Mouse (Mus musculus): ENCODE results near the gene Nf1. TPM values are rescaled to one million over a fixed set of nuclear protein-coding genes. Genes with fewer than 3 reads are reported as not detected.
A peak's percentile ranks its signal among the peaks of the same experiment; 100 is the strongest.

Nf1 gene
- total RNA-seq, 2 experiments from 2014 or later: 111 to 130 TPM

- no peak for DNase-seq (ENCODE audit: low spot score in 2 of 2)
- intact Hi-C loops (cut with DNase I): no loop called here
Measured at GRCm38 (mm10) chr11:79323985-79324685, 15.4 kb upstream of the Nf1 start.

DNA sequence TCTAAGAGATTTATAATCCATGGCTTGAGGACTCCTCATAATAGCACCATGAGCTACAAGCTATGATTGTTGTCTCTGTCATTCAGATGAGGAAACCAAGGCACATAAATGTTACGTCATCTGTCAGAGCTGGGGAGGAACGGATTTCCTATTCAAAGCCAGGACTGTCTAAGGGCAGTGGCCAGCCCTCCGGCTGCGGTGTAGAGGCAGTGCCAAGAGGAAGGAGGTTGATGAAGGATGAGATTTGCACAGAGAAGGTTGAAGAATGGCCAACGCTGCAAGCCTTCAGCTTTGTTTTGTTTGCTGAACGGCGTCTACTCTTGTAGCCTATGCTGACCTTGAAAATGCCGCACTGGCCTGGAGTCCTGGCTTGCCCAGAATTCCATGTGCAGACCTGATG is 13.8 kb upstream of the Nf1 start:
- DNase-seq (ENCODE audit: low spot score in 2 of 2): no peak
- intact Hi-C loops (cut with DNase I): no loop called here

- no peak for DNase-seq (ENCODE audit: low spot score in 2 of 2)
- intact Hi-C loops (cut with DNase I): no loop called here
Measured at GRCm38 (mm10) chr11:79327106-79327505, 12.4 kb upstream of the Nf1 start.

DNA sequence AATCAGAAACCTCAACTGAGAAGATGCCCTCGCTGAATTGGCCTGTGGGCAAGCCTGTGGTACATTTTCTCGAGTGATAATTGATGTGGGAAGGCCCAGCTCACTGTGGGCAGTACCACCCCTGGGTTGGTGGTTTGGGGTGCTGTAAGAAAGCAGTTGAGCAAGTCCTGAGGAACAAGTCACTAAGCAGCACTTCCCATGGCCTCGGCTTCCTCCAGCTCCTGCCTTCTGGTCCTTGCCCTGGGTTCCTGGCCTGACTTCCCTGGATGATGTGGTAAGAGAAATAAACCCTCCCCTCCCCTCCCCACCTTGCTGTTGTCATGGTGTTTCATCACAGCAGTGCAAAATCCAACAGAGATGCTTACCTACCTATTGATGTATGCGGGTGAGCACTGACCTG is 11.4 kb upstream of the Nf1 start:
- intact Hi-C loops (cut with DNase I): no loop called here
- no peak for DNase-seq (ENCODE audit: low spot score in 2 of 2)

GRCm38 (mm10) chr11:79329585-79329984 is 9.9 kb upstream of the Nf1 start:
- no peak for DNase-seq (ENCODE audit: low spot score in 2 of 2)
- intact Hi-C loops (cut with DNase I): no loop called here

- DNase-seq (ENCODE audit: low spot score in 2 of 2): no peak
- intact Hi-C loops (cut with DNase I): loop anchor here (5.0 kb wide), 1 partner anchor 83 kb away; the partner anchor contains the start of gene Wsb1
Measured at GRCm38 (mm10) chr11:79335077-79335476, 4.4 kb upstream of the Nf1 start.

- intact Hi-C loops (cut with DNase I): loop anchor here (5.0 kb wide), 1 partner anchor 84 kb away; the partner anchor contains the start of gene Wsb1
- DNase-seq (ENCODE audit: low spot score in 2 of 2): no peak
Measured at GRCm38 (mm10) chr11:79336722-79337267, 2.7 kb upstream of the Nf1 start.

GRCm38 (mm10) chr11:79338621-79339020 is 872 bp upstream of the Nf1 start:
- intact Hi-C loops (cut with DNase I): loop anchor here (5.0 kb wide), 1 partner anchor 86 kb away; the partner anchor contains the start of gene Wsb1
- DNase-seq (ENCODE audit: low spot score in 2 of 2): no peak

DNA sequence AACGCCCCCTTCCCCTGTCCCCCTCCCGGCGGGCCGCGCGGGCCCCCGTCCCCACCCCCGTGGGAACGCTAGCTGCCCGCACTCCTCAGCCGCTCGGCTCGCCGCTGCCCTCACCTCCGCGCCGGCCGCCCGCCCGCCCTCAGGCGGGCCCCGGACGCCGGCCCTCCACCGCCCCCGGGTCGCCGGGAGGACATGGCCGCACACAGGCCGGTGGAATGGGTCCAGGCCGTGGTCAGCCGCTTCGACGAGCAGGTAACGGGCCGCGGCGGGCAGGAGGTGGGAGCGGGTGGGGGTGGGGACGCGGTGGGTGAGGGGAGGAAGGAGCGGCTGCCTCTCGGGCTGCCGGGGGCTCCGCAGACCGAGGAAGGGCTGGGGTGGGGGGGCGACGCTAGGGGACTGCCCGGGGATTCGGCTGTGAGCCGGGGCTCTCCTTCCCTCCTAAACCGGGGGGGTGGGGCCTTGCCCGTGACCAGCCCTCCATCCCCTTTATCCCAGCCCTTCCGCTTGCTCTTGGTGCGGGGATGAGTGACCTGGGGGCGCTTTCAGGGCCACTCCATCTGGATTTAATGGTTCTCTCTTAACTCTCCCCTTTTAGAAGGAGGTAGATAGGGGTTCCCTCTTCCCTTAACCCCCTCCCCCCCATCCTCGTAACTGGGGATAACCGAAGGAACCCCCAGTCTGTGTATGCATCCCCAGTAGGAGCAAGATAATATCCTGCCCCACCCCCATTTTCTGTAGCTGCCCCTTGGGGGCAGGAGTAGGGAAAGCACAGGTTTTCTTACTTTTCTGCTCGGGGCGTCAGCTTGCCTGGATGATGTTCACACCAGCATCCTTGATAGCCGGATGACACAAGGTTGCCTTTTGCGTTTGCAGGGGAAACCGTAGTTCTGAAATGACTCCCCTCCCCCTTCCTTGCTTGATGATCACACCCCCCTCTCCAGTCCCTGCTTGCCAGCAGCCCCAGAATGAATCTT is 602 bp downstream of the Nf1 start:
- peak; percentile 10 to 13 for DNase-seq (ENCODE audit: low spot score in 2 of 2)
- intact Hi-C loops (cut with DNase I): loop anchor here (5.0 kb wide), 1 partner anchor 88 kb away; the partner anchor contains the start of gene Wsb1

DNA sequence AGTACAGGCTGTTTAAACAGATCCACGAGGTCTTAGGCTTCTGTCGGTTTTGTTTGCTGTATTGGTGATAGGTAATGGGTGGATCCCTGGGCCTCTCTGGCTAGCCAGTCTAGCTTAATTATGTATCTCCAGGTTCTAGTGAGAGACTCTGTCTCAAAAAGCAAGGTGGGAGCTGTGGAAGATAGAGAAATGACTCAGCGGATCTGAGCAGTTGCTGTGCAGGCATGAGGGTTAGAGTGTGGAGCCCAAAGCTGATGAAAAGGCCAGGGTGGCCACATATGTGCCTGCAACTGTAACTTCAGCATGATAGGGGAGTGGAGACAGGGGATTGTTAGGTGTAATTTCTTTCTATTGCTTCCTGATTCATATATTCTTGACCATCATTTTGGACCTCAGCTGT is 17.5 kb downstream of the Nf1 start:
- DNase-seq (ENCODE audit: low spot score in 2 of 2): no peak
- intact Hi-C loops (cut with DNase I): no loop called here

DNA sequence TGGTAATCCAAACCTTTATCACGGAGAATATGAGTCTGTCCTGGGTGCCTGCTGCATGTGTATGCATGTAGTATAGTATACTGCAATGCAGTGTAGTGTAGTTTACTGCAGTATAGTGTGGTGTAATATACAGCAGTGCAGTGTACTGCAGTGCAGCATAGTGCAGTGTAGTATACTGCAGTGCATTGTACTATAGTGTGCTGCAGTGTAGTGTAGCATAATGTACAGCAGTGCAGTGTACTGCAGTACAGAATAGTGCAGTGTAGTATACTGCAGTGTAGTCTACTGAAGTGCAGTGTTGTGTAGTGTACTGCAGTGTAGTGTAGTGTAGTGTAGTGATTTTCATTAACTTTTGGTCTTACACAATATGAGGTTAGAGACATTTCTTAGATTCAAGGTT is 17.9 kb downstream of the Nf1 start:
- DNase-seq (ENCODE audit: low spot score in 2 of 2): no peak
- intact Hi-C loops (cut with DNase I): no loop called here

DNA sequence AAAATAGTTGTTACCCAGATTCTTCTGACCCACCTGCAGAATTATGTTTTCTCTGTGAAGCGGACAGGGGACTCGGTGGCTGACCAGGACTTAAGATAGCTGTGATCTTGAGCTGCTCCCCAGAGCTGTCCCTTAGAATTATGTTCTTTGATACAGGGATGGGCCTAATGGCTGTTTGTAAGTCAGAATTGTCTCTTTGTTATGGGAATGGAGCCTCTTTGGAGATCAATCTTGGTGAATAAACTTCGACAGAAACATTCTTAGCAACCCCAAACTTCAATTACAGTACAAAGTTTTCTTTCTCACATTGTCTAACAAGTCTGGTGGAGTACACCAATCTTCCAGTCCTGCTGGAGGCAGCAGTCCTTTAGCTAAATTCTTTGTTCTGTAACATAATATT is 25.5 kb downstream of the Nf1 start:
- DNase-seq (ENCODE audit: low spot score in 2 of 2): no peak
- intact Hi-C loops (cut with DNase I): no loop called here

- DNase-seq (ENCODE audit: low spot score in 2 of 2): no peak
- intact Hi-C loops (cut with DNase I): no loop called here
Measured at GRCm38 (mm10) chr11:79366284-79366683, 26.8 kb downstream of the Nf1 start.

DNA sequence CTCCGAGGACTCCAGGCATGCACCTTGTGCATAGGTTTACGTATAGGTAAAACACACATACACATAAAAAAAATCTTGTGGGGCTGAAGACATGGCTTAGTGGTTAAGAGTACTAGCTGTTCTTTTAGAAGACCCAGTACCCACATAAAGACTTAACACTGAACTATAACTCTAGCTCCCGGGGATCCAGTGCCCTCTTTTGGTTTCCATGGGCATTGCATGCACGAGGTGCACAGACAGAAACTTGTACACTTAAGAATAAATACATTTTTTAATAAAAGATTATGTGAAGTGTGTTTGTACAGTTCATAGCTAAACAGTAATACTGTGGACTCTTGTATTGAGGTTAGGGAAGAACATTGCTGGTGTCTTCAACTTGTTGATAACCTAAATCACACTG is 33.5 kb downstream of the Nf1 start:
- intact Hi-C loops (cut with DNase I): no loop called here
- no peak for DNase-seq (ENCODE audit: low spot score in 2 of 2)

DNA sequence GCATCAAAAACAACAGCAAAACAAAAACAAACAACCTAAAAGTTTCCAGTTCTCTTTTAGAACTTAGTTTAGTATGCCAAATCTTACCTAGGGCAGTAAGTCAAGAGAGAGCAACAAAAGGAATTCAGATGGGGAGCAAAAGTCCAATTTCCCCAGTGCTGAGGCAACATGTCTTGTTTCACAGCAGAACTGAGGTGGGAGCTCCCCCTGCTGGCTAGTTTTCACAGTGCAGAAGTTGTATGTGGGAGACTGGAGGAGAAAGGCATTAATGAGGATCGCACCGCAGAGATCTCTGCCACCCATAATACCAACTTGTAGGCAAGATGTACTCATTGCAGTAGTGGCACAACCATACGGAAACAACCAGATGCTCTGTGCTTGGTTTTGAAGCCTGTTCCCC is 58.8 kb downstream of the Nf1 start:
- intact Hi-C loops (cut with DNase I): loop anchor here (5.0 kb wide), 2 partner anchors 101 to 171 kb away; partner anchors contain the start of gene Gm9964
- DNase-seq (ENCODE audit: low spot score in 2 of 2): peak; percentile 73 to 85

GRCm38 (mm10) chr11:79403625-79404319 is 64.3 kb downstream of the Nf1 start:
- DNase-seq (ENCODE audit: low spot score in 2 of 2): no peak
- intact Hi-C loops (cut with DNase I): no loop called here

DNA sequence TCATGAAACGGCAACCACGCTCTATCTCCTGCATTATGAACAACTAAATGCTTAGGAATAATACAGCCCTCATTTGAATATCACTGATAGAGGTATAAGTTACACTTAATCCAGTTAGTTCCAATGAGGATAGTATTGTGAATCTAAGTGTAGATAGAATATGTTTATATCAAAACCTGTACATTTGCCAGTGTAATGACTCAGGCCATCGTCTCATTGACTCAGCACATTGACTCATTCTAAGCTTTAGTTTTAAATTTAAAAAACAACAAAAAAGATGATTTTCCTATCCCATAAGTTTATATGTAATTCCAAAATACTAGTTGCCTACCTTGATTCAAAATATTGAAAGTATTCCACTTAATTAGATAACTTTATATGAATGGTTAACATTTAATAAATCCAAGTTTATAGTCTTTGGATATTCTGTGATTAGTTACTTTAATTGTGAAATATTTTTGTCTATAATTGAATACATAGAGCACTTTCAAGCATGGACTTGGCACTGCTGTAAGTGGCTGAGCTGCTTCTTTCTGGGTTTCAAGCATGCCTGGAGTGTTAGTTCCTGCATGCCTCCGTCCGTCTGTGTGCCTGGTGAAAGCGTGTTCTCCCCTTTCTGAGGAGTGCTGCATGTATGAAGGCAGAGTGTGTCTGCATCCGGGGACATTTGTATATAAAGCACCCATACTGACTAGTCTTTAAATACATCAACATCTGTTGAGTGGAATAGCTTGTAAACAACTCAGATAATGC is 74.4 kb downstream of the Nf1 start:
- intact Hi-C loops (cut with DNase I): no loop called here
- DNase-seq (ENCODE audit: low spot score in 2 of 2): no peak

- DNase-seq (ENCODE audit: low spot score in 2 of 2): no peak
- intact Hi-C loops (cut with DNase I): no loop called here
Measured at GRCm38 (mm10) chr11:79422496-79422895, 83.0 kb downstream of the Nf1 start.

DNA sequence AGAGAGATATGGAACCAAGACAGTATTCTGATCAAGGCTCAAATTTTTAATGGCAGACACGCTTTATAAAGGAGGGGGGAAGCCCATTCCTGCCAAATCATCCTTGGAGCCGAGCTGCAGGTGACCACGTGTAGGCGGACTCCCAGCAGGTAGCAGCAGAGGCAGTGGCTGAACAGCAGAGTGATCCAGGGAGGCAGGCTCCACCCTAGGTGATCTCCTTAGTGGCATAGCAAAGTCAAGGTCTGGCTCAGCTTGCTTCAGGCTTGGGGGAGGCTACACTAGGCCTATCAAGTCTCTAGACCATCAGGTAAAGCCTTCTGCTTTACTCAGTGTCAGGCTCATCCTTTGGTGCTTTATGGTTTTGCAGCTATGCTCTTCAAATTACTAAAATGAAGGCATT is 87.1 kb downstream of the Nf1 start:
- no peak for DNase-seq (ENCODE audit: low spot score in 2 of 2)
- intact Hi-C loops (cut with DNase I): no loop called here
